Mouse (Mus musculus) left cerebral cortex, postnatal 10 days (tissue): ENCODE results near the gene Fezf2. TPM values are rescaled to one million over a fixed set of nuclear protein-coding genes. Genes with fewer than 3 reads are reported as not detected.

Source experiments
- DNase-seq, 2 experiments: peaks; one replicate each; pipeline ENCODE4 v3.0.0; 2021 to 2022; ENCODE audit warnings: low spot score in 2 of 2, mixed read lengths in 1 of 2; ENCODE audit errors: extremely low spot score in 1 of 2
- intact Hi-C: fragments of 180-260 bp; cut with DNase I; formaldehyde crosslinking; loops from one replicate; pipeline ENCODE4 v1.15.1; 2025
- total RNA-seq, 2 experiments: library from RNA; stranded (reverse); gene quantifications; 2 replicates each; pipeline ENCODE4 v1.2.3; 2021

The Fezf2 gene
- total RNA-seq, 2 experiments from 2014 or later, result 37.2 to 39.5 TPM

GRCm38 (mm10) chr14:12296391-12296790, 51.6 kb downstream of the Fezf2 start:
- intact Hi-C loops, result no loop called here
- peak; percentile 52 to 71 for DNase-seq

Other genes starting within 250 kb of the Fezf2 start
- gene Gm49355, start 64.2 kb downstream of the Fezf2 start, total RNA-seq, result not detected
- gene 3830406C13Rik, start 64.0 kb downstream of the Fezf2 start, total RNA-seq, result 10 to 100 TPM; 29.1 to 32.9 TPM